Mouse (Mus musculus) heart, embryonic 12.5 days (tissue): ENCODE data around the gene Sh2b3. TPM values are rescaled to one million over a fixed set of nuclear protein-coding genes. Genes with fewer than 3 reads are reported as not detected.

Experiments
- ATAC-seq: fragments of 200-750 bp; cut with Nextera tagmentation; 2 replicates; pipeline ENCODE4 v1.8.0; 2017; ENCODE audit warnings: moderate TSS enrichment, moderate library complexity; ENCODE audit not compliant: insufficient number of reproducible peaks, low FRiP score
- H3K27ac ChIP-seq: fragments of 300-500 bp; sonication (generic); 2 replicates; pipeline ENCODE4 v1.5.1; 2016; ENCODE audit warnings: mild to moderate bottlenecking, moderate library complexity; ENCODE audit not compliant: poor library complexity, severe bottlenecking
- H3K27me3 ChIP-seq: fragments of 300-500 bp; sonication (generic); replicated peaks from 2 replicates; pipeline ENCODE4 v1.6.1; 2016; ENCODE audit warnings: mild to moderate bottlenecking, moderate library complexity
- H3K36me3 ChIP-seq: fragments of 300-500 bp; sonication (generic); 2 replicates; pipeline ENCODE4 v1.6.1; 2016; ENCODE audit warnings: mild to moderate bottlenecking, moderate library complexity
- H3K4me1 ChIP-seq: fragments of 300-500 bp; sonication (generic); replicated peaks from 2 replicates; pipeline ENCODE4 v1.6.1; 2016; ENCODE audit warnings: mild to moderate bottlenecking
- H3K4me2 ChIP-seq: fragments of 300-500 bp; sonication (generic); 2 replicates; pipeline ENCODE4 v1.6.1; 2016; ENCODE audit warnings: mild to moderate bottlenecking, moderate library complexity
- H3K4me3 ChIP-seq: fragments of 300-500 bp; sonication (generic); 2 replicates; pipeline ENCODE4 v1.5.1; 2016; ENCODE audit warnings: mild to moderate bottlenecking
- H3K9ac ChIP-seq: fragments of 300-500 bp; sonication (generic); 2 replicates; pipeline ENCODE4 v1.6.1; 2016; ENCODE audit warnings: mild to moderate bottlenecking, moderate library complexity
- H3K9me3 ChIP-seq: fragments of 300-500 bp; sonication (generic); replicated peaks from 2 replicates; pipeline ENCODE4 v1.6.1; 2016; ENCODE audit warnings: mild to moderate bottlenecking, moderate library complexity
- WGBS: fragments of 180-500 bp; shearing (Covaris S2); methylation state at CpG from one replicate; pipeline ENCODE4 v1.1.7; 2016; 5-methylcytosine and 5-hydroxymethylcytosine counted together
- polyA plus RNA-seq: library from polyadenylated mRNA; unstranded; fragments of >200 nt; fragmentation: Nextera tagmentation; extraction: Ambion mirVana; gene quantifications from 2 replicates; pipeline ENCODE4 v1.2.1, GENCODE M21; 2016

The Sh2b3 gene
- polyA plus RNA-seq, 1 experiment from 2014 or later = 22.6 TPM

DNA sequence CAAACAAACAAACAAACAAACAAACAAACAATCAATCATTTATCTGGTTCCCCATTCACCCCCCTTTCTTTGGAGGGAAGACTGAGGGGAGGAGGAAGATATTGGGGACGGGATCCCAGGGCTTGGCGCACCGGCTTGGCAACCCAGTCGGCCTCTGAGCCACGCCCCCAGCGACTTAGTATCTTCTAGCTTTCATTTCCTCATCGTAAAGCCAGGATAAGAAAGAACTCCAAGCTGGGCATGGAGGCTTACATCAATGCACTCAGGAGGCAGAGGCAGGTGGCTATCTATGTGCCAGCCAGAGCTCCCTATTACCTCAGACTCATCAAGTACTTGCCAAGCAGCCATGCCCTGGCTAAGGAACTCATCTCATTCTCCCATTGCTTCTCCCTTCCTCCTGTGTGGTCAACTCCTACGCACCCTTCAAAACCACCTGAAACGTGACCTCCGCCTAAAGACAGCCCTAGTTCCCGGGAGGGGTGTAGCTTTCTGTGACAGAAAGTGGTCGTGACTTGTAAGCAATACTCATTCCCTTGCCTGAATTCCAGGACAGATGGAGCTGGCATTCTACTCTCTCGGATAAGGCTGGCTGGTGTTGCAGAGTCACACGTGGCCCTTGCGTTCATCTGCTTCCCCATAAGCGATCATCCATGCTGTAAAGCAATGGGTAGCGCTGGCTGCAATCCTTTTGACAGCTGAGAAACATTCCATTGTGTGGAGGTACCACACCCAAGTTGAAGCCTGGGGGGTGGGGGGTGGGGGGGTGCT is 5.9 kb upstream of the Sh2b3 start:
- Histone ChIP-seq H3K4me2 (peak overlapping the region; percentile 88), H3K36me3 (no peaks in the 10 kb centered on the region), H3K27me3 (peaks cover 15% of the 10 kb centered on the region), H3K4me1 (peaks cover 29% of the 10 kb centered on the region), H3K9ac (no peak overlapping the region), H3K27ac (no peak overlapping the region), H3K4me3 (peak overlapping the region; percentile 59), H3K9me3 (no peaks in the 10 kb centered on the region)
- no peak for ATAC-seq
- WGBS = 14% methylated on average over 17 of the region's 17 CpGs

DNA sequence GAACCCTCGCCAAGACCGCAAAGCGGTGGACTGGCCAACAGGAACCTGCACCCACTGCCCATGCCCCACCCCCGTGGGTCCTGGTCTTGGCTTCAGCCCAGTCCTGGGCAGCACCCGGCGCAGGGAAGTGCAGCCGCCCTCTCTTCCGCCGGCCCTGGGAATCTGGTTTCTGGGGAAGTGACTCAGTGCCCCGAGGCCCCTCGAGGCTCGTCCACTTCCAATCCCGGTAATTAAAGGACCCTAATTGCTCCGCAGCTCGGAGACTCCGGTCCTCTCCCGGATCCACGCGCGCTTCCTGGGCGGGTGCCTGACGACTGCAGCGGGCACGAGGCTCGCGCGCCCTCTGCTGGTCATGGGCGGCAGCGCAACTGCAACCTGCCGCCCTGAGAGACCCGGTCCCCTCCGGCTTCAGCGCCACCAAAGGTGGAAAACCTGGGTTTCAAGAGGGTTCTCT is 5.2 kb upstream of the Sh2b3 start:
- peak; percentile 51; the same call in 1 of the 2 replicates for ATAC-seq
- H3K4me1 ChIP-seq = peaks cover 35% of the 10 kb centered on the region
- no peak overlapping the region for H3K27ac ChIP-seq
- peaks cover 15% of the 10 kb centered on the region for H3K27me3 ChIP-seq
- under 1% methylated on average over 33 of the region's 33 CpGs for WGBS
- H3K4me3 ChIP-seq = peak overlapping the region; percentile 59
- no peaks in the 10 kb centered on the region for H3K9me3 ChIP-seq
- no peaks in the 10 kb centered on the region for H3K36me3 ChIP-seq
- H3K4me2 ChIP-seq = peak overlapping the region; percentile 88
- H3K9ac ChIP-seq = peak overlapping the region; percentile 70

DNA sequence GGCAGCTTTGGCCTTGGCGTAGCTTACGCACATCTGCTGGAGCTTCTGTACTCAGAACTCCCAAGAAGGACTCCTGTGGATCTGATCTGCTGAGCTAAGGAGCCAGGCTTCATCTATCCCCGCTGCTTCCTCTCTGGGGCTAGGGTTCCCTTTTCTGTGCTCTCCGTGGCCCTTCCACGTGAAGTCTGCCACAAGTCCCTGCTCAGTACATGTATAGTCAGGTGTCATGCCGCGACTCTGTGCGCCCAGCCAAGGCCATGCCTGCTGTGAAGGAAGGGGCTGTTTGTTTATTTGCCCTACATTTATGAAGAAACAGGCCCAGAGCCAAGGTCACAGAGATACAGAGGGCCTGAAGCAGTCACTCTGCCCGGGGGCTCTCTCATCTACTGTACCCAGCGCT is 4.5 kb upstream of the Sh2b3 start:
- no peak overlapping the region for H3K9ac ChIP-seq
- no peak overlapping the region for H3K27ac ChIP-seq

DNA sequence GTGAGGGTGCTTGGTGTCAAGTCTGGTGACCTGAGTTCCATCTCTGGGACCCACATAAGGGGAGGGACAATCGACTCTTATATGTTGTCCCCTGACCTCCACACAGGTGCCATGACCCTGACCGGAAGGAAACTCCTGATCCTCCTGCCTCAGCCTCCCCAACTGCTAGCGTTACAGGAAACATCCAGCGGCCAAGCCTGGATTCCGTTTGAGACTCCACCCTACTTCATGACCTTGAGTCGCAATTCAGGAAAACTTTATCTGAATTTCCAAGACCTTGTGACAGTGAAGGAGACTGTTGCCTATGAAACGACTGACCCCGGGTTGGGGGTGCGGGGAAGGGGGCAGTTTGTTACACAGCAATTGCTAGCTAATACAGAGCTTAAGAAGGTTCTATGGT is 4.1 kb upstream of the Sh2b3 start:
- WGBS = 87% methylated on average over 9 of the region's 9 CpGs
- Histone ChIP-seq H3K9ac (no peak overlapping the region), H3K27ac (no peak overlapping the region), H3K36me3 (no peaks in the 10 kb centered on the region), H3K4me1 (peaks cover 38% of the 10 kb centered on the region), H3K9me3 (no peaks in the 10 kb centered on the region), H3K4me3 (no peak overlapping the region), H3K4me2 (no peak overlapping the region), H3K27me3 (peaks cover 15% of the 10 kb centered on the region)
- ATAC-seq = no peak

More for the DNA sequence above, 4.5 kb upstream of the Sh2b3 start:
- Histone ChIP-seq H3K9me3 (no peaks in the 10 kb centered on the region), H3K4me3 (0 out of 2 replicates have a peak overlapping the region, but pooled peaks have one; percentile 59), H3K4me2 (0 out of 2 replicates have a peak overlapping the region, but pooled peaks have one; percentile 88), H3K4me1 (peaks cover 38% of the 10 kb centered on the region), H3K36me3 (no peaks in the 10 kb centered on the region), H3K27me3 (peaks cover 15% of the 10 kb centered on the region)
- no peak for ATAC-seq
- WGBS = 49% methylated on average over 10 of the region's 10 CpGs

DNA sequence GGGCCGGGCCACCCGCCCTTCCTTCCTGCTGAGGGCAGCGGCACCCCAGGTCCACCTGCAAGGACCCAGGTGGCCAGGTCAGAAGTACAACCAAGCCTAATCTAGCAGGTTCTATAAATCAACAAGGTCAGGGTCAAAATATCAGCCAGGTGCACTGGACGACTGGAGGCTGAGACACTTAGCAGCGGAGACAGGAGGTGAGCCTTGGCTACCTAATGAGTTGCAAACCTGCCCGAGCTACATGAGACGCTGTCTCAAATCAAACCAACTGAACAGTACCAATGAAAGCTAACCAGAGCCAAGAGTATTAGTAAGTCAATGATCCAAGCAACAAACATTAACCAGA is 1.7 kb upstream of the Sh2b3 start:
- Histone ChIP-seq H3K4me2 (peak overlapping the region; percentile 98), H3K9ac (peak overlapping the region; percentile 75), H3K27ac (peak overlapping the region; percentile 84), H3K9me3 (no peaks in the 10 kb centered on the region), H3K36me3 (no peaks in the 10 kb centered on the region), H3K27me3 (peaks cover 11% of the 10 kb centered on the region), H3K4me1 (peaks cover 52% of the 10 kb centered on the region), H3K4me3 (peak overlapping the region; percentile 85)
- ATAC-seq = no peak
- WGBS = 26% methylated on average over 7 of the region's 7 CpGs

DNA sequence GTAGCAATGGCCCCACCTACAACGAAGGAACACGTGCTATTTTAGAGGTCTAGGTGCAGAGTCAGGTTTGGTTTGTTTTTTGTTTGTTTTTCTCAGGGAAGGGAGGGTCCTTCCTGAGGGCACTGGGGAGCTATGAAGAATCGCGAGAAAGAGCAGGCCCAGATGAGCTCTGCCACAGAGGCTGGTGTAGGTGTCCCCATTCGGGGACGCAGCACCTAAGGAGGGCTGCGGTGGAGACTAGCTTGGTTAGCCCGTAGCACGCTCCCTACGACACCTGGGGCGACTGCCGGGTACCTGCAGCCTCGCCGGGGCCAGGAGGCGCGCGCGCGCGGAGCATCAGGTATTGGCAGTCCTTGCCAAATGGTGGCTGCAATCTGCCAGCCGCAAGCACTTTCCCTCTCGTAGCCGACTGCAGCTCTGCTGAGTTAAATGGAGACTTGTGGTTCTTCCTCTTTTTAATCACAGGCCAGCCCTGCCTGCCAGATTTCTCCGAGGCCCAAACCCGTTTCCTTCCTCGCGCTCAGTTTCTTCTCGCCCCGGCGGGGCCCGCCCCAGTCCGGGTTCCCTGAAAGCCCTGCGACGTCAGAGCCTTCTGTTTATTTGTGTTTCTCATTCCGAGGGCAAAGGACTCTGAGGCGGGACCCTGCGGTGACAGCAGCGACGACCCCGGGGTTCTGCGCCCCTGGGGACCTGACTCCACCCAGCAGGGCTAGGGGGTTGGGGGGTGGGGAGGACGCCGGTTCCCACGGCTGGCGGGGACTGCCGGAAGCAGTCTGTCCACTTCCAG is 1.1 kb upstream of the Sh2b3 start:
- Histone ChIP-seq H3K4me2 (peak overlapping the region; percentile 98), H3K27ac (peak overlapping the region; percentile 84), H3K36me3 (no peaks in the 10 kb centered on the region), H3K4me1 (peaks cover 53% of the 10 kb centered on the region), H3K9me3 (no peaks in the 10 kb centered on the region), H3K9ac (peak overlapping the region; percentile 75), H3K4me3 (peak overlapping the region; percentile 85), H3K27me3 (peaks cover 5% of the 10 kb centered on the region)
- 1% methylated on average over 46 of the region's 46 CpGs for WGBS
- no peak for ATAC-seq

DNA sequence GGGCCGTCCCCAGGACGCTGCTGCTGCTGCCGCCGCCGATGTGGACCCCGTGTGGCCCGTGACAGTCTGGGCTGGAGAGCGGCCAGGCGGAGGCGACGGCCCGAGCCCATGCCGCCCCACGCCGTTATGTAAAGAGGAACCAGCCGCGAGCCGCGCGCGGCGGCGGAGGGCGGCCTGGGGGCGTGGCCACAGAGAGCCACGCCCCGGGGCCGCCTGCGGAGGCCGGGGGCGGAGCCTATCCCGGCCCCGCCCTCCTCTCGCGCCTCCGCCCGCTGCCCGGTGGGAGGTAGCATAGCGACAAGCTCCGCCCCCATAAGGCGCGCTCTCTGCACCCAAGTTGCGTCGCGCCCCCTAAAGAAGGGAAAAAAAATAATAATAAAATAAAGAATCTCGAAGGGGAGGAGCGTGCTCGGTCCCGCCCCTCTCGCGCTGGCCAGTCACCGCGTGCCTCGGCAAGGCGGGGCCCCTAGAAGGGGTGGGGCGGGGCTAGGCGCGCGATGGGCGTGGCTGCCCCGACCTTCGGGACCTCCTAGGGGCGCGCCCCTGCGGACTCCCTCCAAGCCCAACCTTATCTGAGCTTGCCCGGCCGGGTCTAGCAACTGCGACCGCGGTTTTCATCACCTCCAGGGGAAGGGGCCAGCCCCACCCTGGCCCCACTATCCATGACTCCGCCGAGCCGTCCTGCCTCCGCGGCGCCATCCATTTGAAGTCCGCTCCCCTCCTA is 592 bp downstream of the Sh2b3 start:
- under 1% methylated on average over 75 of the region's 77 CpGs for WGBS
- Histone ChIP-seq H3K4me3 (peak overlapping the region; percentile 85), H3K36me3 (peaks cover 2% of the 10 kb centered on the region; the same call in 1 of the 2 replicates), H3K27me3 (no peaks in the 10 kb centered on the region), H3K9me3 (no peaks in the 10 kb centered on the region), H3K9ac (peak overlapping the region; percentile 88), H3K4me1 (peaks cover 58% of the 10 kb centered on the region), H3K27ac (peak overlapping the region; percentile 87), H3K4me2 (peak overlapping the region; percentile 98)
- peak; percentile 91 for ATAC-seq

DNA sequence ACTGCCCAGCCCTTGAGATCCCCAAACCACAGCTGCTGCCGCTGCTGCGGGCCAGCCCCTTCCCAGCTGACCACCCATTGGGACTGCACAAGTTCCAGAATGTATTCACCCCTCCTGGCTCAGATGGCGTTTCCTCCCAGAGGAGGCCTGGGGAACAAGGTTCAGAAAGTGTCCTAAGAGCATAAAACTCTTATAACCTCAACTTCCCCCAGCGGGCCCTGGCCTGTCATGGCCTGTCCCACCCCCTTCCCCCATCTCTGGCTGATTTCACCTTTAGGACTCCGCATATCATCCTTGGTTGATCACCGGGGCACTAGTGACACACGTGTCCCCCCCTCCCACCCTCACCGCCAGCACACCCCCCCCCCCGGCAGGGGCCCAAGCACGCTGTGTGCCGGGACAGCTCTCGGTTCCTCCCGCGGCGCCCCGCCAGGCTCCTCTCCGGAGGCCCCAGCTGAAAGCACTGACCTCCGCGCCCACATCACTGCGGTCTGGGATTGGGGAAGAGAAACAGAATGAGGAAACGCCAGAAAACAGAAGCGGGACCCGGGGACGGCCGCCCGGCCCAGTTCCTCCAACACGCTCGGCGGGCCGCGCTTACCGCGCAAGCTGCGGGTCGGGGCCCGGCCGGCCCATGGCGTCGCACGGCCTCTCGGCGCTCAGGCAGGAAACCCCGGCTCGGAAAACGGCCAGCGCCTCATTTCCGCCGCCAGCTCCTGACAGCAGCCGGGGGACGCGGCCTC is 1.3 kb downstream of the Sh2b3 start:
- Histone ChIP-seq H3K36me3 (peaks cover 4% of the 10 kb centered on the region; the same call in 1 of the 2 replicates), H3K4me1 (peaks cover 62% of the 10 kb centered on the region), H3K27ac (peak overlapping the region; percentile 87), H3K9ac (peak overlapping the region; percentile 88), H3K9me3 (no peaks in the 10 kb centered on the region), H3K4me2 (peak overlapping the region; percentile 98), H3K27me3 (no peaks in the 10 kb centered on the region), H3K4me3 (peak overlapping the region; percentile 85)
- WGBS = 1% methylated on average over 48 of the region's 51 CpGs
- ATAC-seq = peak; percentile 12

DNA sequence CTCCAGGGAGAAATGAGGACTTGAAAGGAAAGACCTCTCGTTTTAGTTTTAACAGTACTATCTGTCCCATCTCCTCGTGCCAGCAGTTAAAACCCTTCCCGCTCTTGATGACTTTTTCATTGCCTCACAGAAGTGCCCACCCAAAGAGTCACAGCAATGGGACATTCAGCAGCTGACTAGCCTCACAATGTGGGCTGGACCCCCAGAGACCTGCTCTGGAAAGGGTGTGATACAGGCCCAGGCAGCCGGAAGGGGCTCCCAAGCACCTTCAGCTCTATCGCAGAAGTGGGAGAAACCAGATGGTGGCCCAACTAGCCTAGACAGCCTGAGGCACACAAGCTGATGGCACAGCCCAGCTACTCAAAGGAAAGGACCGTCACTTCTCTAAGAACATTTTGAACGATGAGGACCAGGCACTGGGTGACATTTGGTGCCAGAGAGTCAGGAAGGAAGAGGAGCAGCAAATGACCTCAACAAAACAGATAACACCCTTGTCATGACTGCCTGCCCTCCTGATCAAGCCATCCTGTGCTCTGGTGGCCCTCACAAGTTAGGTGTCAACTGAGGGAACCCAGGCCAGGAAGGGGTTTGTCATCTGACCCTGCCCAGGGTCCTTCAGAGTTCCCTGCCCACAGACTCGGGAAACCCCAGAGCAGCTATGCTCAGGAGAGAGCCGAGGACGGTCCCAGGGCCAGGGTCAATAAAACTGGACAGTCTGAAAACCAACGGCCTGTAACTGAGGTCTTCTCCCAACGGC is 2.3 kb downstream of the Sh2b3 start:
- ATAC-seq = no peak
- H3K9ac ChIP-seq = peak overlapping the region; percentile 88
- H3K4me2 ChIP-seq = peak overlapping the region; percentile 98
- peak overlapping the region; percentile 87 for H3K27ac ChIP-seq
- no peaks in the 10 kb centered on the region for H3K9me3 ChIP-seq
- 14% methylated on average over 12 of the region's 12 CpGs for WGBS
- H3K4me3 ChIP-seq = peak overlapping the region; percentile 85
- peaks cover 4% of the 10 kb centered on the region; the same call in 1 of the 2 replicates for H3K36me3 ChIP-seq
- no peaks in the 10 kb centered on the region for H3K27me3 ChIP-seq
- peaks cover 62% of the 10 kb centered on the region for H3K4me1 ChIP-seq

DNA sequence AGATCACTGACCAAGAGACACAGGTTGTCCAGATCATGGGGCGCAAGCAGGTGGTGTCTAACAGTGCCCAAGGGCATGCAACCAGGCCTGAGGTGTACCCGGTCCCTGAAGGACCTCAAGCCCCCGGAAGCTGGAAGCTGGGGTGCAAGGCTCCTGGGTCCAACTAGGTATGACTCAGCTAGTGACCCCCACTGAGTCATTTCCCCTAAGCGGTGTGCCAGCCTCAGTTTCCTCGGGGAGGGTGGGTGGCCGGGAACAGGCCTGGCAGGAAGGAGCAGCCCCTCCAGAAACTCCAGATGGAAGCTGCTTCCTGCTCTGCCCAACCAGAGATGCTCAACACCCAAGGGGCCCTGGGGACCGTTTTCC is 3.2 kb downstream of the Sh2b3 start:
- WGBS = 50% methylated on average over 7 of the region's 7 CpGs
- Histone ChIP-seq H3K4me2 (peak overlapping the region; percentile 98), H3K36me3 (peaks cover 4% of the 10 kb centered on the region; the same call in 1 of the 2 replicates), H3K27me3 (no peaks in the 10 kb centered on the region), H3K4me1 (peaks cover 65% of the 10 kb centered on the region), H3K4me3 (peak overlapping the region; percentile 85), H3K9me3 (no peaks in the 10 kb centered on the region), H3K27ac (peak overlapping the region; percentile 74), H3K9ac (no peak overlapping the region)
- no peak for ATAC-seq
